Mouse (Mus musculus): ENCODE results near the gene Pnpla3. TPM values are rescaled to one million over a fixed set of nuclear protein-coding genes. Genes with fewer than 3 reads are reported as not detected.

Gene Pnpla3
- 1.6 and 1.8 TPM in 2 replicates for polyA plus RNA-seq (2012; rRNA removed)
- 0.15 and 0.28 TPM in 2 replicates for polyA plus RNA-seq (2014; fragmentation: Nextera tagmentation; extraction: Ambion mirVana)

DNA sequence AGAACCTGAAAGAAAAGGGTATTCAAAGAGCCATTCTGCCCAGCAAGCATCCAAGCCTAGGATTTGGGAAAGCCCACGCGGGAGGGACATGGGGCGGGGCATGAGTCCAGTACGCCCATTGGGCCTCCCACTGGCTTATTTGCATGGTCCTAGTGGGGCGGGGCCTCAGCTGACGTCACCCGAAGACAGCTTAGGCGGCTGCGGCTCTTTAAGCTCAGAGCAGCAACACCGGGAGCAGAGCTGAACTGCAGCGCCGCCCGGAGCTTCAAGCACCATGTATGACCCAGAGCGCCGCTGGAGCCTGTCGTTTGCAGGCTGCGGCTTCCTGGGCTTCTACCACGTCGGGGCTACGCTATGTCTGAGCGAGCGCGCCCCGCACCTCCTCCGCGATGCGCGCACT, at the start of gene Pnpla3:
Pnpla3 (plus strand) TSS at position 238 of the 400 bp plus-strand sequence.
- H3K4me2 ChIP-seq (replicated peaks; ENCODE audit: low read depth, low read length, severe bottlenecking): peak within 1 kb of the TSS; percentile 93
- ATAC-seq (ENCODE audit: low FRiP score, low read depth) (peak; percentile 99), DNase-seq (ENCODE audit: low spot score) (peak; percentile 98)
- no peaks in the 10 kb centered on the region for H3K9me3 ChIP-seq (ENCODE audit: control insufficient read depth, low read length)
- peak within 1 kb of the TSS; percentile 50 for H3K4me3 ChIP-seq (replicated peaks; ENCODE audit: low read length)
- H3K4me1 ChIP-seq (ENCODE audit: control insufficient read depth, insufficient read depth, low read length): peaks cover 10% of the 10 kb centered on the region
- H3K9ac ChIP-seq (ENCODE audit: low read depth, low read length, severe bottlenecking): peak within 1 kb of the TSS; percentile 25; the same call in 1 of the 2 replicates
- WGBS: under 1% methylated on average over 28 of the region's 28 CpGs
- no peak within 1 kb of the TSS for H3K27ac ChIP-seq (replicated peaks; ENCODE audit: low read depth, low read length)
- TF ChIP-seq POLR2A (IDR thresholded peaks at IDR 0.05; ENCODE audit: borderline replicate concordance, extremely low read depth, insufficient read depth, insufficient read length): no peak
- no peaks in the 10 kb centered on the region for H3K36me3 ChIP-seq (ENCODE audit: control insufficient read depth, insufficient read depth, low read length)
- H3K27me3 ChIP-seq (ENCODE audit: control insufficient read depth, insufficient read depth, low read length): peaks cover 14% of the 10 kb centered on the region; the same call in 1 of the 2 replicates

GRCm38 (mm10) chr15:84120612-84121011, 47.0 kb upstream of the Pnpla3 start:
- no peak for DNase-seq (ENCODE audit: low spot score)
- TF ChIP-seq POLR2A (IDR thresholded peaks at IDR 0.05; ENCODE audit: borderline replicate concordance, extremely low read depth, insufficient read depth, insufficient read length): no peak
- H3K9ac ChIP-seq (ENCODE audit: low read depth, low read length, severe bottlenecking): no peak overlapping the region
- H3K27me3 ChIP-seq (ENCODE audit: control insufficient read depth, insufficient read depth, low read length): no peaks in the 10 kb centered on the region
- H3K36me3 ChIP-seq (ENCODE audit: control insufficient read depth, insufficient read depth, low read length): no peaks in the 10 kb centered on the region
- no peak for ATAC-seq (ENCODE audit: low FRiP score, low read depth)
- H3K4me3 ChIP-seq (replicated peaks; ENCODE audit: low read length): no peak overlapping the region
- no peak overlapping the region for H3K27ac ChIP-seq (replicated peaks; ENCODE audit: low read depth, low read length)
- WGBS: 23% methylated on average over 6 of the region's 6 CpGs
- H3K4me1 ChIP-seq (ENCODE audit: control insufficient read depth, insufficient read depth, low read length): no peaks in the 10 kb centered on the region
- H3K9me3 ChIP-seq (ENCODE audit: control insufficient read depth, low read length): no peaks in the 10 kb centered on the region
- no peak overlapping the region for H3K4me2 ChIP-seq (replicated peaks; ENCODE audit: low read depth, low read length, severe bottlenecking)

GRCm38 (mm10) chr15:84121036-84121435, 46.6 kb upstream of the Pnpla3 start:
- Histone ChIP-seq H3K9ac (ENCODE audit: low read depth, low read length, severe bottlenecking) (no peak overlapping the region), H3K4me3 (replicated peaks; ENCODE audit: low read length) (no peak overlapping the region), H3K27me3 (ENCODE audit: control insufficient read depth, insufficient read depth, low read length) (no peaks in the 10 kb centered on the region), H3K4me1 (ENCODE audit: control insufficient read depth, insufficient read depth, low read length) (no peaks in the 10 kb centered on the region), H3K27ac (replicated peaks; ENCODE audit: low read depth, low read length) (no peak overlapping the region), H3K4me2 (replicated peaks; ENCODE audit: low read depth, low read length, severe bottlenecking) (no peak overlapping the region), H3K9me3 (ENCODE audit: control insufficient read depth, low read length) (no peaks in the 10 kb centered on the region), H3K36me3 (ENCODE audit: control insufficient read depth, insufficient read depth, low read length) (no peaks in the 10 kb centered on the region)
- ATAC-seq (ENCODE audit: low FRiP score, low read depth): no peak
- no peak for DNase-seq (ENCODE audit: low spot score)
- no peak for TF ChIP-seq POLR2A (IDR thresholded peaks at IDR 0.05; ENCODE audit: borderline replicate concordance, extremely low read depth, insufficient read depth, insufficient read length)
- WGBS: 77% methylated on average over 7 of the region's 7 CpGs

DNA sequence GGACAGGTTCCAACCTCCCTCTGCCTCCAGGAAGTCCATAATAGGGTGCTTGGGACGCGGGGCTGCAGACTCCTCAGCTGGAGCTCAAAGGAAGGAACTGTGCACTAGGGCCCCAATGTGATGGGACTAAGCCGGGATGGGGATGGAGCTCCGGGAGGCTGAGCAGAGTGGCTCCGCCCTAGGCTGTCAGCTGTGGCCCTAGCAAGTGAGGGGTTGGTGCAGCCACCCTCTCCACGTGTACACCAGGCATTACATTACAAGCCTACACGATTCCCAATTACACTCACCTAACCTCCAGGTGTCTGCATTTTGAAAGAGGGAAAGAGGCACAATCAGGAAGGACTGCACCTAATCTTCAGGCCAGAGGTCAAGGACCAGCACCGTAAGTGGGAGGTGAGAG, 44.6 kb upstream of the Pnpla3 start, which contains the start of gene Pnpla5:
Pnpla5 (minus strand) TSS at position 101 of the 400 bp plus-strand sequence.
- no peak for ATAC-seq (ENCODE audit: low FRiP score, low read depth)
- Histone ChIP-seq H3K27me3 (ENCODE audit: control insufficient read depth, insufficient read depth, low read length) (no peaks in the 10 kb centered on the region), H3K9ac (ENCODE audit: low read depth, low read length, severe bottlenecking) (no peak within 1 kb of the TSS), H3K36me3 (ENCODE audit: control insufficient read depth, insufficient read depth, low read length) (no peaks in the 10 kb centered on the region), H3K27ac (replicated peaks; ENCODE audit: low read depth, low read length) (no peak within 1 kb of the TSS), H3K4me2 (replicated peaks; ENCODE audit: low read depth, low read length, severe bottlenecking) (no peak within 1 kb of the TSS), H3K4me1 (ENCODE audit: control insufficient read depth, insufficient read depth, low read length) (no peaks in the 10 kb centered on the region), H3K9me3 (ENCODE audit: control insufficient read depth, low read length) (no peaks in the 10 kb centered on the region), H3K4me3 (replicated peaks; ENCODE audit: low read length) (no peak within 1 kb of the TSS)
- DNase-seq (ENCODE audit: low spot score): no peak
- TF ChIP-seq POLR2A (IDR thresholded peaks at IDR 0.05; ENCODE audit: borderline replicate concordance, extremely low read depth, insufficient read depth, insufficient read length): no peak
- 59% methylated on average over 8 of the region's 8 CpGs for WGBS

GRCm38 (mm10) chr15:84124086-84124485, 43.6 kb upstream of the Pnpla3 start:
- Histone ChIP-seq H3K4me3 (replicated peaks; ENCODE audit: low read length) (no peak overlapping the region), H3K9me3 (ENCODE audit: control insufficient read depth, low read length) (no peaks in the 10 kb centered on the region), H3K27me3 (ENCODE audit: control insufficient read depth, insufficient read depth, low read length) (no peaks in the 10 kb centered on the region), H3K4me1 (ENCODE audit: control insufficient read depth, insufficient read depth, low read length) (no peaks in the 10 kb centered on the region), H3K27ac (replicated peaks; ENCODE audit: low read depth, low read length) (no peak overlapping the region), H3K4me2 (replicated peaks; ENCODE audit: low read depth, low read length, severe bottlenecking) (no peak overlapping the region), H3K36me3 (ENCODE audit: control insufficient read depth, insufficient read depth, low read length) (no peaks in the 10 kb centered on the region), H3K9ac (ENCODE audit: low read depth, low read length, severe bottlenecking) (no peak overlapping the region)
- WGBS: 65% methylated on average over 7 of the region's 7 CpGs
- DNase-seq (ENCODE audit: low spot score): no peak
- no peak for TF ChIP-seq POLR2A (IDR thresholded peaks at IDR 0.05; ENCODE audit: borderline replicate concordance, extremely low read depth, insufficient read depth, insufficient read length)
- no peak for ATAC-seq (ENCODE audit: low FRiP score, low read depth)
